Mouse (Mus musculus) common myeloid progenitor, adult 5-6 weeks (primary cell): ENCODE measurements around the gene Adnp. TPM values are rescaled to one million over a fixed set of nuclear protein-coding genes. Genes with fewer than 3 reads are reported as not detected.
"Not testable (repeated sequence)": the region's sequence is repeated elsewhere in the genome, so short reads cannot be mapped to it uniquely, and the experiment has no call there.

ENCODE experiments used
- ATAC-seq: replicated peaks from 2 replicates; pipeline ENCODE4 v1.8.0; 2016; ENCODE audit warnings: low read depth, mild to moderate bottlenecking, moderate TSS enrichment, inconsistent platforms; ENCODE audit not compliant: poor library complexity, severe bottlenecking
- total RNA-seq: library from RNA; stranded (forward); fragments of 200-1000, 187-1606 nt; gene quantifications from 2 replicates; pipeline ENCODE4 v1.2.3, GENCODE M21; 2017

Gene Adnp
- total RNA-seq, 1 experiment from 2014 or later, result 15.9 TPM

- peak; percentile 27; the same call in 1 of the 2 replicates for ATAC-seq
These were observed 47.8 kb downstream of the Adnp start for GRCm38 (mm10) chr2:168158911-168159711.

- not testable (repeated sequence) for ATAC-seq
These were observed 48.9 kb downstream of the Adnp start for GRCm38 (mm10) chr2:168157974-168158373.

GRCm38 (mm10) chr2:168156361-168156760, 50.6 kb downstream of the Adnp start:
- no peak for ATAC-seq

GRCm38 (mm10) chr2:168155666-168156065, 51.2 kb downstream of the Adnp start:
- no peak for ATAC-seq

GRCm38 (mm10) chr2:168154090-168154881, 52.6 kb downstream of the Adnp start:
- peak; percentile 96 for ATAC-seq

- 0 out of 2 replicates have a peak, but pooled peaks have one; percentile 4 for ATAC-seq
These were observed 57.7 kb downstream of the Adnp start for GRCm38 (mm10) chr2:168149241-168149640.

GRCm38 (mm10) chr2:168147722-168148432, 59.0 kb downstream of the Adnp start:
- no peak for ATAC-seq

- no peak for ATAC-seq
These were observed 61.5 kb downstream of the Adnp start for GRCm38 (mm10) chr2:168145437-168145836.

GRCm38 (mm10) chr2:168143794-168144193, 63.1 kb downstream of the Adnp start:
- no peak for ATAC-seq

- no peak for ATAC-seq
These were observed 69.8 kb downstream of the Adnp start for GRCm38 (mm10) chr2:168137161-168137560.

Other genes with a start within 250 kb of the Adnp start
- gene Ripor3, start 196.5 kb downstream of the Adnp start, total RNA-seq, result 0.09 TPM in 1 of 2 replicates, not detected in the other
- gene Pard6b, start 126.1 kb downstream of the Adnp start, total RNA-seq, result 0.41 and 1.2 TPM in 2 replicates
- gene Gm20716, start 23.3 kb upstream of the Adnp start, total RNA-seq, result 68.1 and 68.7 TPM in 2 replicates
- 38.1 and 38.8 TPM in 2 replicates for gene Dpm1, start 23.5 kb upstream of the Adnp start, total RNA-seq
- gene Mocs3, start 23.5 kb upstream of the Adnp start, total RNA-seq, result 2.2 and 3.3 TPM in 2 replicates
- gene Kcng1, start 74.6 kb upstream of the Adnp start, total RNA-seq, result 5.1 and 5.7 TPM in 2 replicates